Mouse (Mus musculus) liver, adult 2 months (tissue): Measurements from ENCODE around the gene Vangl1.

Experiments used
- CTCF ChIP-seq: fragments of 200-500 bp; IDR thresholded peaks from 2 replicates; pipeline ENCODE4 v1.5.1; 2011; ENCODE audit warnings: low read depth, low read length, control low read depth
- POLR2A ChIP-seq: fragments of 200-500 bp; IDR thresholded peaks from 2 replicates; pipeline ENCODE4 v1.6.1; 2011; ENCODE audit warnings: low read length, control low read depth; ENCODE audit not compliant: insufficient read depth; ENCODE audit errors: extremely low read depth

- no peak for TF ChIP-seq CTCF
- no peak for TF ChIP-seq POLR2A
These were observed 19.8 kb downstream of the Vangl1 start for GRCm38 (mm10) chr3:102184721-102185120.
